Mouse (Mus musculus): ENCODE measurements around the gene Zfp770.
"Not testable (repeated sequence)": the region's sequence is repeated elsewhere in the genome, so short reads cannot be mapped to it uniquely, and the experiment has no call there.

Gene Zfp770

GRCm38 (mm10) chr2:114200932-114201559, at the start of gene Zfp770:
TSS of gene Zfp770 (minus strand) at chr2:114201469.
- in situ Hi-C loops (cut with MboI; ENCODE audit: unreplicated experiment in 2 of 2), result no loop called here

GRCm38 (mm10) chr2:114249440-114249839, 48.2 kb upstream of the Zfp770 start:
- in situ Hi-C loops (cut with MboI; ENCODE audit: unreplicated experiment in 2 of 2), result no loop called here

- in situ Hi-C loops (cut with MboI; ENCODE audit: unreplicated experiment in 2 of 2), result no loop called here
Observed at GRCm38 (mm10) chr2:114237639-114238038, 36.4 kb upstream of the Zfp770 start.

- in situ Hi-C loops (cut with MboI; ENCODE audit: unreplicated experiment in 2 of 2), result no loop called here
Observed at GRCm38 (mm10) chr2:114236566-114236965, 35.3 kb upstream of the Zfp770 start.

GRCm38 (mm10) chr2:114235584-114235983, 34.3 kb upstream of the Zfp770 start:
- in situ Hi-C loops (cut with MboI; ENCODE audit: unreplicated experiment in 2 of 2), result no loop called here

GRCm38 (mm10) chr2:114231248-114231647, 30.0 kb upstream of the Zfp770 start:
- in situ Hi-C loops (cut with MboI; ENCODE audit: unreplicated experiment in 2 of 2), result no loop called here

GRCm38 (mm10) chr2:114228672-114229071, 27.4 kb upstream of the Zfp770 start:
- in situ Hi-C loops (cut with MboI; ENCODE audit: unreplicated experiment in 2 of 2), result no loop called here

GRCm38 (mm10) chr2:114205036-114205435, 3.8 kb upstream of the Zfp770 start:
- in situ Hi-C loops (cut with MboI; ENCODE audit: unreplicated experiment in 2 of 2), result no loop called here

- in situ Hi-C loops (cut with MboI; ENCODE audit: unreplicated experiment in 2 of 2), result no loop called here
Observed at GRCm38 (mm10) chr2:114201574-114201973, 305 bp upstream of the Zfp770 start.

GRCm38 (mm10) chr2:114196421-114196820, 4.8 kb downstream of the Zfp770 start:
- in situ Hi-C loops (cut with MboI; ENCODE audit: unreplicated experiment in 2 of 2), result no loop called here

GRCm38 (mm10) chr2:114186924-114187323, 14.3 kb downstream of the Zfp770 start, which contains the start of gene Aqr:
TSS of gene Aqr (minus strand) at chr2:114187024.
- in situ Hi-C loops (cut with MboI; ENCODE audit: unreplicated experiment in 2 of 2), result not testable (repeated sequence)

GRCm38 (mm10) chr2:114177802-114178733, 23.2 kb downstream of the Zfp770 start:
- in situ Hi-C loops (cut with MboI; ENCODE audit: unreplicated experiment in 2 of 2), result no loop called here

- in situ Hi-C loops (cut with MboI; ENCODE audit: unreplicated experiment in 2 of 2), result no loop called here
Observed at GRCm38 (mm10) chr2:114174651-114175484, 26.4 kb downstream of the Zfp770 start.

GRCm38 (mm10) chr2:114173248-114173647, 28.0 kb downstream of the Zfp770 start:
- in situ Hi-C loops (cut with MboI; ENCODE audit: unreplicated experiment in 2 of 2), result no loop called here

- in situ Hi-C loops (cut with MboI; ENCODE audit: unreplicated experiment in 2 of 2), result no loop called here
Observed at GRCm38 (mm10) chr2:114167837-114168236, 33.4 kb downstream of the Zfp770 start.

- in situ Hi-C loops (cut with MboI; ENCODE audit: unreplicated experiment in 2 of 2), result no loop called here
Observed at GRCm38 (mm10) chr2:114161978-114162377, 39.3 kb downstream of the Zfp770 start.

- in situ Hi-C loops (cut with MboI; ENCODE audit: unreplicated experiment in 2 of 2), result no loop called here
Observed at GRCm38 (mm10) chr2:114157345-114157744, 43.9 kb downstream of the Zfp770 start.

- in situ Hi-C loops (cut with MboI; ENCODE audit: unreplicated experiment in 2 of 2), result no loop called here
Observed at GRCm38 (mm10) chr2:114156639-114157038, 44.6 kb downstream of the Zfp770 start.

- in situ Hi-C loops (cut with MboI; ENCODE audit: unreplicated experiment in 2 of 2), result no loop called here
Observed at GRCm38 (mm10) chr2:114153247-114153646, 48.0 kb downstream of the Zfp770 start.

- in situ Hi-C loops (cut with MboI; ENCODE audit: unreplicated experiment in 2 of 2), result loop anchor here (5.0 to 25.0 kb wide), 2 partner anchors 280 to 660 kb away; no protein-coding TSS in a partner anchor
Observed at GRCm38 (mm10) chr2:114146864-114147458, 54.3 kb downstream of the Zfp770 start.
